Mouse (Mus musculus) gastrocnemius, adult 18-20 months (tissue): ENCODE measurements around the gene Stac. TPM values are rescaled to one million over a fixed set of nuclear protein-coding genes. Genes with fewer than 3 reads are reported as not detected.

Source experiments
- DNase-seq: peaks from one replicate; pipeline ENCODE4 v3.0.0; 2021; ENCODE audit warnings: low spot score
- total RNA-seq, 2 experiments: library from RNA; stranded (reverse); gene quantifications; 2 replicates each; pipeline ENCODE4 v1.2.3; 2021

The Stac gene
- total RNA-seq, 2 experiments from 2014 or later, result 0.37 to 0.59 TPM

GRCm38 (mm10) chr9:111514586-111515473 lies 175.3 kb downstream of the Stac start:
- no peak for DNase-seq
